Mouse (Mus musculus) liver, embryonic 12.5 days (tissue): ENCODE results near the gene Copb1. TPM values are rescaled to one million over a fixed set of nuclear protein-coding genes. Genes with fewer than 3 reads are reported as not detected.
A peak's percentile ranks its signal among the peaks of the same experiment; 100 is the strongest.

Experiments used
- ATAC-seq: fragments of 200-750 bp; cut with Nextera tagmentation; 2 replicates; pipeline ENCODE4 v1.8.0; 2017; ENCODE audit warnings: moderate number of reproducible peaks, mild to moderate bottlenecking, moderate library complexity
- H3K27ac ChIP-seq: fragments of 300-500 bp; sonication (generic); 2 replicates; pipeline ENCODE4 v1.5.1; 2016; ENCODE audit warnings: mild to moderate bottlenecking
- H3K27me3 ChIP-seq: fragments of 300-500 bp; sonication (generic); replicated peaks from 2 replicates; pipeline ENCODE4 v1.6.1; 2016; ENCODE audit warnings: mild to moderate bottlenecking, moderate library complexity
- H3K36me3 ChIP-seq: fragments of 300-500 bp; sonication (generic); 2 replicates; pipeline ENCODE4 v1.6.1; 2016; ENCODE audit warnings: mild to moderate bottlenecking, moderate library complexity
- H3K4me1 ChIP-seq: fragments of 300-500 bp; sonication (generic); 2 replicates; pipeline ENCODE4 v1.6.1; 2016
- H3K4me2 ChIP-seq: fragments of 300-500 bp; sonication (generic); 2 replicates; pipeline ENCODE4 v1.6.1; 2016; ENCODE audit warnings: mild to moderate bottlenecking, moderate library complexity
- H3K4me3 ChIP-seq: fragments of 300-500 bp; sonication (generic); 2 replicates; pipeline ENCODE4 v1.5.1; 2016; ENCODE audit warnings: mild to moderate bottlenecking, moderate library complexity
- H3K9ac ChIP-seq: fragments of 300-500 bp; sonication (generic); 2 replicates; pipeline ENCODE4 v1.6.1; 2016; ENCODE audit warnings: mild to moderate bottlenecking, moderate library complexity
- H3K9me3 ChIP-seq: fragments of 300-500 bp; sonication (generic); replicated peaks from 2 replicates; pipeline ENCODE4 v1.6.1; 2016; ENCODE audit warnings: mild to moderate bottlenecking, moderate library complexity
- WGBS: fragments of 180-500 bp; shearing (Covaris S2); methylation state at CpG from one replicate; pipeline ENCODE4 v1.1.7; 2016; ENCODE audit not compliant: insufficient replicate concordance; 5-methylcytosine and 5-hydroxymethylcytosine counted together
- polyA plus RNA-seq: library from polyadenylated mRNA; unstranded; fragments of >200 nt; fragmentation: Nextera tagmentation; extraction: Ambion mirVana; gene quantifications from 2 replicates; pipeline ENCODE4 v1.2.1, GENCODE M21; 2016

Copb1 gene
- polyA plus RNA-seq, 1 experiment from 2014 or later = 63.4 TPM

DNA sequence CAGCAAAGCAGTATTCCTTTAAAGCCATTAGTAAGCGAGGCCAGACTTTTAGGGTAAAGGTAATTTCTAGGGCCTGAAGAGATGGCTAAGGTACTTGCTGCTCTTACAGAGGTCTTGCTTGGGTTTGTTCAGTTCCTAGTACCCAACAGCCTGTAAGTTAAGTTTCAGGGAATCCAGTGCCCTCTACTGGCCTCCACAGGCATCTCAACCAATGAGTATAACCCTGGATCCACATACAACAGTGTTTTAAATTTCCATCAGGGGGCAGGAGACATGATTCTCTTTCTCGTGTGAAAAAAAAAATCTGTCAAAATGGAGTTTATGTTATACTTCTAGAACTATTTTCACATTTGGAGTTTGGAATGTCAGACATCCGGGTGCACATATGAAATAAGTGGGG, 27.2 kb upstream of the Copb1 start:
- peak; percentile 71; the same call in 1 of the 2 replicates for ATAC-seq
- Histone ChIP-seq H3K27ac (no peak overlapping the region), H3K4me1 (peaks cover 5% of the 10 kb centered on the region), H3K4me2 (no peak overlapping the region), H3K4me3 (no peak overlapping the region), H3K27me3 (no peaks in the 10 kb centered on the region), H3K9ac (no peak overlapping the region), H3K9me3 (no peaks in the 10 kb centered on the region), H3K36me3 (no peaks in the 10 kb centered on the region)
- 45% methylated on average over 3 of the region's 3 CpGs for WGBS

DNA sequence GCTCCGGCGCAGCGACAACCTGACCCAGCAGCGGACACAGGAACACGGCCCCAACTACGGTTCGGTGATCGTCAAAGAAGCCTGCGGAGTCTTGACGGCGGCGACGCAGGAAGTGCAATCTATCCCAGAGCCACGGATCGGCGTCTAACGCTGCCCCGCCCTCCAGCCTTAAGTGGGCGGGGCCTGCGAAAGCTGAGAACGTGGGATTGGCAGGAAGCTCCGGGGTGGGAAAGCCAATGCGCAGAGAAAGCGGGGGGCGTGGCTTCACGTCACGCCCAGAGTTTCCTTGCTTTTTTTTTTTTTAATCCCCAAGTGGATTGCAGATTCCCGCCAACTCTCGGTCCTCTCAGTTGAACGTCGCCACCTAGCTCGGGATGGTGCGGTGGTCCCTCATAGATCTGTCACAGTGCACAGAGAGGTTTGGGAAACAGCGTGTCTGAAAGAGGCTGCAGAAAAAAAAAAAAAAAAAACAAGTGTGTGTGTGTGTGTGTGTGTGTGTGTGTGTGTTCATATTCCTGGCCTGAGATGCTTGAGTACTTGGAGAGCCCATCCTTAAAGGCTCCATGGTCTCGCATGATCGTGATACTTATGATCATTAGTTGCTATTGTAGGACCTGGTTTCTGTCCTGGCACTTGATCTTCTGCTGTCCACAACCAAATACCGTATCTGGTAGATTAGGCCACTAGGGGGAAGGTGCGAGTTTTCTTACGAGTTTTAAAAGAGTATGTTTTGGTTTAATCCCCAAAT, 21.7 kb upstream of the Copb1 start, which contains the start of gene Psma1:
Psma1 (minus strand) TSS at position 114 of the 748 bp plus-strand sequence.
- Histone ChIP-seq H3K4me2 (peak within 1 kb of the TSS; percentile 86), H3K4me3 (peak within 1 kb of the TSS; percentile 94), H3K9ac (peak within 1 kb of the TSS; percentile 91), H3K9me3 (no peaks in the 10 kb centered on the region), H3K4me1 (peaks cover 20% of the 10 kb centered on the region), H3K27ac (peak within 1 kb of the TSS; percentile 82), H3K36me3 (peaks cover 33% of the 10 kb centered on the region), H3K27me3 (no peaks in the 10 kb centered on the region)
- WGBS = 2% methylated on average over 39 of the region's 39 CpGs
- peak; percentile 95 for ATAC-seq

DNA sequence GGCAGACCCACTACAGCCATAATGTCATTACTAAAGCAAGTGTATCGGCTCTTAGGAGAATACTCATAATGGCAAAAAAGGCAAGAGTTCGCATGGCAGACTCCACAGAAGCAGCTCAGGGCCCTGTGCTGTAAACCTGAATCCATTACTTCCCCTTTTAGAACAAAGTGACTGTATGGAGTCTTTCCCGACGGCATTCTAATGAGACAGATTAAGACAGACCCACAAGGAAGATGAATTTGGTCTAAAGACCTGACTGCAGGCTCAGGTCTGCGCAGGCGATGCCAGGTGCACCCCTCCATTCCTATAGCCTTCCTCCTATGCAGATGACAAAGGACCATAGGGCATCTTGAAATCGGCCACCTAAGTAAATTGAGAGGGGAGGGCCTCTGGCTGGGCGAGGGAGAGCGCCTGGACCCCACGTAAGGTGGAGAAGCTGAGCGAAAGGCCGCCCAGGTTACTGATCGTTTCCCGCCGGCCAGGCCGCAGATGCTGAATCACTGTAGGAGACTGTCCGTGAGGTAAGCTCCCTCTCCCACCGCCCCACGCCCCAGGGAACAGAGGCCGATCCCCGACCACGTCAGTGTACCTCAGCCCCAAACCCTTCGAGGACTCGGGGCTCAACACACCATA, 21.0 kb upstream of the Copb1 start:
- H3K4me3 ChIP-seq = peak overlapping the region; percentile 94
- H3K9me3 ChIP-seq = no peaks in the 10 kb centered on the region
- peak overlapping the region; percentile 82 for H3K27ac ChIP-seq
- no peaks in the 10 kb centered on the region for H3K27me3 ChIP-seq
- H3K9ac ChIP-seq = peak overlapping the region; percentile 91
- H3K36me3 ChIP-seq = peaks cover 40% of the 10 kb centered on the region
- peaks cover 20% of the 10 kb centered on the region for H3K4me1 ChIP-seq
- H3K4me2 ChIP-seq = peak overlapping the region; percentile 86
- peak; percentile 91 for ATAC-seq
- WGBS = 1% methylated on average over 24 of the region's 24 CpGs

DNA sequence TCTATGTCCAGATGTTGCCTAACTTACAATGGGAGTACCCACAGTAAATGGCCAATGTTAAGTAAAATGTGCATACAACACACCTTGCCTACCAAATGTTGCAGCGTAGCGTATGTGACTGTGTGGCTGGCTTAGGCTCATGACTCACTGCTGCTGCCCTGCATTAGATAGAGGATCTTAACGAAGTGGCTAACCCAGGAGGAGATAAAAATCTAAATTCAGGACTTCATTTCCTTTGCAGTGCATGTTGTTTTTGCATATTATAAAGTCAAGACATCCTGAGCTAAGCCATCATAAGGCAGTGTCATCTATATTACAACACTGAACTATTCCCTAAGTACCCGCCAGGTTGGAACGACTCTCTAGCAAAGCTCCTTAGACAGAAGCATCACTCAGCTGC, 13.9 kb upstream of the Copb1 start:
- no peak for ATAC-seq
- H3K36me3 ChIP-seq = peaks cover 95% of the 10 kb centered on the region
- no peak overlapping the region for H3K27ac ChIP-seq
- H3K4me1 ChIP-seq = no peaks in the 10 kb centered on the region
- no peak overlapping the region for H3K4me2 ChIP-seq
- no peak overlapping the region for H3K4me3 ChIP-seq
- peaks cover 5% of the 10 kb centered on the region; the same call in 1 of the 2 replicates for H3K9me3 ChIP-seq
- no peaks in the 10 kb centered on the region for H3K27me3 ChIP-seq
- no peak overlapping the region for H3K9ac ChIP-seq
- 84% methylated on average over 5 of the region's 5 CpGs for WGBS

DNA sequence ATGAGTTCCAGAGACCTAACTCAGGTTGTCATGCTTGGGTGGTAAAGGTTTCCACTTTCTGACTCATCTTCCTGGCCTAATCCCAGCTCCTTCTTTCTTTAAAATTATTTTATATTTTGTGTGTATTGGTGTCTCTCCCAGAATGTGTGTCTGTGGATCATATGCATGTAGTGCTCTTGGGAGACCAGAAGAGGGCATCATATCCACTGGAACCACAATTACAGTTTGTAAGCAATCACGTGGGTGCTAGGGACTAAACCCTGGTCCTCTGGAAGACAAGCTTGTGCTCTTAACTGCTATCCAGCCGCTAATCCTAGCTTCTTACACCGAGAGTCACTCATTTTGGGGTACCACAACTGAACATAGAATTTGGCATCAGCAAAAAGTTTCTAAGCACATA, 2.8 kb downstream of the Copb1 start:
- no peak overlapping the region for H3K4me2 ChIP-seq
- H3K36me3 ChIP-seq = peaks cover 49% of the 10 kb centered on the region
- no peak overlapping the region for H3K27ac ChIP-seq
- H3K9me3 ChIP-seq = no peaks in the 10 kb centered on the region
- H3K9ac ChIP-seq = no peak overlapping the region
- H3K4me3 ChIP-seq = no peak overlapping the region
- ATAC-seq = no peak
- peaks cover 13% of the 10 kb centered on the region for H3K4me1 ChIP-seq
- no peaks in the 10 kb centered on the region for H3K27me3 ChIP-seq
- 84% methylated on average over 3 of the region's 3 CpGs for WGBS

DNA sequence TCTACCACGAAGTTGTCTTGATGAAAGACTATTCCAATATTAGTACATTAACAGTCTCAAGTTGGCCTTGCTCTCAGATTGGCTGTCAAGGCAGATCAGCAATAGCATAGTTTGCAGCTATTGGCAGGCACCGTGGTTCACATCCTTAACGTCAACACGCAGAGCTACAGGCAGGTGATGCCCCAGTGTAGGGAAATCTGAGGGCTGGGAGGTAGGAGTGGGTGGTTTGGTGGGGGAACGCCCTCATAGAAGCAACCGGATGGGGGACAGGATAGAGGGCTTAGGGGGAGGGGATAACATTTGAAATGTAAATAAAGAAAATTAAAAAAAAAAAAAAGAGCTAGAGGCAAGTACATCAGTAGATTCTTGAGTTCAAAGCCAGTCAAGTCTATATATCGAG, 20.5 kb downstream of the Copb1 start:
- Histone ChIP-seq H3K27ac (no peak overlapping the region), H3K27me3 (no peaks in the 10 kb centered on the region), H3K36me3 (peaks cover 75% of the 10 kb centered on the region), H3K9ac (no peak overlapping the region), H3K4me3 (no peak overlapping the region), H3K4me1 (no peaks in the 10 kb centered on the region), H3K9me3 (no peaks in the 10 kb centered on the region), H3K4me2 (no peak overlapping the region)
- ATAC-seq = no peak
- 80% methylated on average over 7 of the region's 7 CpGs for WGBS

DNA sequence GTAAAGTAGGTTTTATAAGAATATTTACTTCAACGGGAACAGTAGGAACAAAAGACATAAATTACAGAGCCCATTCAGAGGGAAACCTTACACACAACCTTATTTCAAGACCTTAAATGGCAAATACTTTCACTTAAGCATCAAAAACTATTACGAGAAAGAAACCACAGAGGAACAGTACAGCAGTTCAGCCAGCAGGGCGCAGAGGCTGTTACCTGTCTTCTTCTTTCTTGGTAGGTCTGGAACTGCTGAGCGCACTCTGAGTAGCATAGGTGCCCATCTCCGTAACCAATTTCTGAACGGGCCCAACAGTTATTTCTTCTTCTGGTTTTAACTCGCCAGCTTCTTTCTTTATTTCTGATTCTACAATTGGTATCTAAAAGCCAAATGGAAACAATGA, 21.5 kb downstream of the Copb1 start:
- Histone ChIP-seq H3K4me1 (no peaks in the 10 kb centered on the region), H3K4me3 (no peak overlapping the region), H3K36me3 (peaks cover 79% of the 10 kb centered on the region), H3K4me2 (no peak overlapping the region), H3K9ac (no peak overlapping the region), H3K27ac (no peak overlapping the region), H3K9me3 (no peaks in the 10 kb centered on the region), H3K27me3 (no peaks in the 10 kb centered on the region)
- 91% methylated on average over 7 of the region's 7 CpGs for WGBS
- ATAC-seq = no peak

DNA sequence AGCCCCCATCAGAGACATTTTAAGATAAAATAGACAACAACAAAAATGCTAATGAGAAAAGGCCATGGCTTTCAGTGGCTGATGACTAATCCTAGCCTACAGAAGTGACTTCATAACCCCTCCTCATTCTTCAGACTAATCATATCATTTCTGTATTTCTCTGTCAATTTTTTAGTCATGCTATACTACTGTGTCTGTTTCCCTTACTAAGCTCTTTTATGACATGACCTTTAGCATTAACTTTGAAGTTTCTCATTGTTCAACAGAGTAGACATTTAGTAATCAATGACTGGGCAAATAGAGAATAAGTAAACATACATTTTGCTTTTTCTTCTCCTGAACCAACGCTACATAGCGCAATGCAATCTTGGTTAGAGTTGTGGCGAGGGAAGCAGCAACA, 22.7 kb downstream of the Copb1 start:
- Histone ChIP-seq H3K4me1 (no peaks in the 10 kb centered on the region), H3K27ac (no peak overlapping the region), H3K9me3 (no peaks in the 10 kb centered on the region), H3K4me3 (no peak overlapping the region), H3K36me3 (peaks cover 77% of the 10 kb centered on the region), H3K9ac (no peak overlapping the region), H3K27me3 (no peaks in the 10 kb centered on the region), H3K4me2 (no peak overlapping the region)
- 89% methylated on average over 3 of the region's 3 CpGs for whole genome bisulfite sequencing
- ATAC-seq = no peak

DNA sequence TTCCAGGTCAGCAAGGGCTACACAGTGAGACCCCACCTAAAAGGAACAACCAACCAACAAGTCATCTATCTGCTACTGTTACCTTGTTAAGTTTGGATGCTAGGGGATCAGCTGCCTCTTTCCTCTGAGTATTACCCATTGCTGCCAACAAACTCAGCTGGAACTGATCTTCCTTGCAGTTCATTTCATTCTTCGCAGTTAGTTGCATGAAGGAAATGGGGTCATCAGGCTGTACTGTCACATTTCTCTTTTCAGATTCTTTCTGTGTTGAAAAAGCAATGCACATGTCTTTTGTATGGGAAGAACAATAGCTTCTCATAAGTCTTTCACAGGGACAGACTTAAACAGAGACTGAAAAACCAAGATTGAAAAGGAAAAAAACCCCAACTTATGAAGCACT, 28.0 kb downstream of the Copb1 start:
- Histone ChIP-seq H3K9me3 (no peaks in the 10 kb centered on the region), H3K4me3 (no peak overlapping the region), H3K4me1 (no peaks in the 10 kb centered on the region), H3K27ac (no peak overlapping the region), H3K36me3 (peaks cover 65% of the 10 kb centered on the region), H3K27me3 (no peaks in the 10 kb centered on the region), H3K4me2 (no peak overlapping the region), H3K9ac (no peak overlapping the region)
- no peak for ATAC-seq
- 92% methylated on average over 1 of the region's 1 CpGs for WGBS

DNA sequence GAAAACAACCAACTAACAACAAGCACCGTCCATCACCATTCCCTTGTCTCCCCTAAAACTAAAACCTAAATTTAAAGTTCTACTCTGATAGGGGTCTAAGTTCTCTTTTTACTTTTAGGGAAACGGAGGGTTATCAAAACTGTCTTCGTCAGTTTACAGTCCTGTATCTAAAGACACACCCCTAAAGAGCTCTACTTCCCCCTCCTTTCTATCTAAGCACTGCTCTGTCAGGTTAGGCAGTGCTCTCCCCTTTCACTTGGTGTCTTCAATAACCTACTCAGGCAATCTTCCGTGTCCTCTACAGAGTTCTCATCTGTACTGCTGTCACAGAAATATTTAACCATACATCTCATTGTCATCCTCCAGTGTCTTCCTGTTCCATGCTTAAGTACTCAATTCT, 34.1 kb downstream of the Copb1 start:
- no peaks in the 10 kb centered on the region for H3K9me3 ChIP-seq
- 63% methylated on average over 4 of the region's 4 CpGs for whole genome bisulfite sequencing
- H3K27me3 ChIP-seq = no peaks in the 10 kb centered on the region

DNA sequence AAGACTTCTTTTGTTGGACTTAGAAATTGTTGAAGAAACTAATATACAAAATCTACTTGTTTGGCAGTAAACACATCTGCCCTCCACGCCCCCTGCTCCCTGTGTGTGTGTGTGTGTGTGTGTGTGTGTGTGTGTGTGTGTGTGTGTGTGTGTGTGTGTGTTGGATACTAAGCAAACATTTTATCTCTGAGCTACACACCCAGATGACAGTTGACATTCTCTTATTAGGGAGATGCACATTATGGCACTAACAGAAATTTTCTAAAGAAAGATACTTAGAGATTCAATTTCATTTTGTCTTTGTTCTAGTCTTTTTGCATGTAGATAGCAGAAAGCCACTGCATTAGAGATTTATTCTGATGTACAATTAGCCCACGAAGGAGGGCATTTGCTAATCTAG, 37.6 kb downstream of the Copb1 start:
- Histone ChIP-seq H3K9me3 (no peaks in the 10 kb centered on the region), H3K36me3 (peaks cover 70% of the 10 kb centered on the region), H3K9ac (no peak overlapping the region), H3K27ac (0 out of 2 replicates have a peak overlapping the region, but pooled peaks have one; percentile 52), H3K4me1 (peaks cover 13% of the 10 kb centered on the region), H3K4me2 (no peak overlapping the region), H3K27me3 (no peaks in the 10 kb centered on the region), H3K4me3 (no peak overlapping the region)
- WGBS = 57% methylated on average over 2 of the region's 2 CpGs
- ATAC-seq = peak; percentile 52; the same call in 1 of the 2 replicates

More for the DNA sequence above, 34.1 kb downstream of the Copb1 start:
- H3K36me3 ChIP-seq = peaks cover 59% of the 10 kb centered on the region
- ATAC-seq = no peak
- H3K4me2 ChIP-seq = no peak overlapping the region
- peaks cover 13% of the 10 kb centered on the region for H3K4me1 ChIP-seq
- no peak overlapping the region for H3K9ac ChIP-seq
- H3K4me3 ChIP-seq = no peak overlapping the region
- H3K27ac ChIP-seq = no peak overlapping the region

DNA sequence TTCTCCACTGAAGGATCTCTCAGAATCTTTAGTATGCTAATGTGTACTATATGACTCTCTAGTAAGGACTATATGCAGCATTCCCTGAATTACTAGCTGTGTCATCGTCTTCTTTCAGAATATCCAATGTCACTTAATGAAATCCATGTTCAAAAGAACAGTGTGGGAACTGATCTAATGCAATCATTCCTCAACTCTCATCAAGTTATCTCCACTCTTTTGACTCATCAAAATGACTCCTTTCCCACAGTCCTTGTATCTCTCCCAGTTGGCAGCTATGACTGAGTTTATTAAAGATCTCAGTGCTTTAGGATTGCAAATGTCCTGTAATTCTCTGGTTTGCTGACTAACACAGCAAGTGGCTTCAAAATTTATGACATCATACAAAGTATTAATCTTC, 40.1 kb downstream of the Copb1 start:
- no peaks in the 10 kb centered on the region for H3K27me3 ChIP-seq
- H3K36me3 ChIP-seq = peaks cover 48% of the 10 kb centered on the region
- H3K4me3 ChIP-seq = no peak overlapping the region
- H3K4me2 ChIP-seq = no peak overlapping the region
- 95% methylated on average over 1 of the region's 1 CpGs for WGBS
- no peak overlapping the region for H3K9ac ChIP-seq
- no peaks in the 10 kb centered on the region for H3K9me3 ChIP-seq
- peaks cover 13% of the 10 kb centered on the region for H3K4me1 ChIP-seq
- no peak overlapping the region for H3K27ac ChIP-seq
- no peak for ATAC-seq
